Mouse (Mus musculus): ENCODE data around the gene Tor4a. TPM values are rescaled to one million over a fixed set of nuclear protein-coding genes. Genes with fewer than 3 reads are reported as not detected.

The Tor4a gene
- polyA plus RNA-seq, 1 experiment from 2014 or later = 23.0 TPM

DNA sequence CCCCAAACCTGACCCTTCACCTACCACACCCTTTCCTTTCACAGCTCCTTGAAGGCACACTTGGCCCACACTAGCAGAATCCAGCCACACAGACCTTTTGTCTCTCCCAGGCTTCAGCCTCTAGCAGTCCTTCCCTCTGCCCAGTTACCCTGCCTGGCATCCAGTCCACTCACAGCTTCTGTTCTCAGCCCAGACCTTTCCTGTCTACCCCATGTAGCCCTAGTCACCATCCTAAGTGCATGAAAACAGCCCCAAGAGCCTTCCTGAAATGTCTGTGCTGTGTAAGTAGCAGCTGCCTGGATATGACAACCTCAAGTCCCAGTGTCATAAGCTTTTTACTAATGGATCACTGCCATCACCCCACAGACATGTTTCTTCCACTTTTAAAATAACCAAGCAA is 1.3 kb upstream of the Tor4a start:
- peak overlapping the region; percentile 86 for H3K27ac ChIP-seq (ENCODE audit: low read length)
- no peaks in the 10 kb centered on the region for H3K9me3 ChIP-seq (ENCODE audit: control insufficient read depth, low read length)
- H3K36me3 ChIP-seq (ENCODE audit: control insufficient read depth, insufficient read depth, low read length) = peaks cover 3% of the 10 kb centered on the region
- no peak for ATAC-seq
- H3K4me1 ChIP-seq (ENCODE audit: control insufficient read depth, insufficient read depth, low read length) = peaks cover 32% of the 10 kb centered on the region
- H3K27me3 ChIP-seq (replicated peaks; ENCODE audit: control insufficient read depth, insufficient read depth, low read length) = no peaks in the 10 kb centered on the region
- no peak overlapping the region for H3K4me3 ChIP-seq (ENCODE audit: low read length)
- H3K4me2 ChIP-seq (ENCODE audit: low read depth, low read length) = no peak overlapping the region
- H3K9ac ChIP-seq (ENCODE audit: low read depth, low read length) = peak overlapping the region; percentile 26

DNA sequence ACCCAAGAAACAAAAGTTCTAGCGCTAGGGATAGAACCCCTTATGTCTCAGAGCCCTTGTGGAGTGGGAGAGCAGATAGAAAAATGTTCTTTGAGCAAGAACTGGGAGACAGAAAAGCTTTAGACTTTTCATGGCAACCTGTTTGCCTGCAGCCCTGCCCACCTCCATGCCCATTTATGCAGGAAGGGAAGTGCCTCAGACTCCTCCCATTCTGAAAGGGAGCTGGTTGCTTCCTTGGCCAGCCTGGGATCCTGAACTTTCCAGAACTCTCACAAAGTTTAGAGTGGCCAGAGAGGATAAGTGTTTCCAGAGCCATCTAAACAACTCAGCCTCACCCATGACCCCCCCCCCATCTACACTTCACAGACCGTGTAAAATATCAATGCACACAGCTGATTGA is 505 bp upstream of the Tor4a start:
- ATAC-seq = 0 out of 2 replicates have a peak, but pooled peaks have one; percentile 9
- no peaks in the 10 kb centered on the region for H3K9me3 ChIP-seq (ENCODE audit: control insufficient read depth, low read length)
- H3K27ac ChIP-seq (ENCODE audit: low read length) = peak overlapping the region; percentile 86
- peaks cover 32% of the 10 kb centered on the region for H3K4me1 ChIP-seq (ENCODE audit: control insufficient read depth, insufficient read depth, low read length)
- 33% methylated on average over 2 of the region's 2 CpGs for WGBS
- no peaks in the 10 kb centered on the region for H3K27me3 ChIP-seq (replicated peaks; ENCODE audit: control insufficient read depth, insufficient read depth, low read length)
- peak overlapping the region; percentile 76 for H3K4me2 ChIP-seq (ENCODE audit: low read depth, low read length)
- peak overlapping the region; percentile 68 for H3K9ac ChIP-seq (ENCODE audit: low read depth, low read length)
- H3K36me3 ChIP-seq (ENCODE audit: control insufficient read depth, insufficient read depth, low read length) = no peaks in the 10 kb centered on the region; the same call in 1 of the 2 replicates
- H3K4me3 ChIP-seq (ENCODE audit: low read length) = peak overlapping the region; percentile 54; the same call in 1 of the 2 replicates

DNA sequence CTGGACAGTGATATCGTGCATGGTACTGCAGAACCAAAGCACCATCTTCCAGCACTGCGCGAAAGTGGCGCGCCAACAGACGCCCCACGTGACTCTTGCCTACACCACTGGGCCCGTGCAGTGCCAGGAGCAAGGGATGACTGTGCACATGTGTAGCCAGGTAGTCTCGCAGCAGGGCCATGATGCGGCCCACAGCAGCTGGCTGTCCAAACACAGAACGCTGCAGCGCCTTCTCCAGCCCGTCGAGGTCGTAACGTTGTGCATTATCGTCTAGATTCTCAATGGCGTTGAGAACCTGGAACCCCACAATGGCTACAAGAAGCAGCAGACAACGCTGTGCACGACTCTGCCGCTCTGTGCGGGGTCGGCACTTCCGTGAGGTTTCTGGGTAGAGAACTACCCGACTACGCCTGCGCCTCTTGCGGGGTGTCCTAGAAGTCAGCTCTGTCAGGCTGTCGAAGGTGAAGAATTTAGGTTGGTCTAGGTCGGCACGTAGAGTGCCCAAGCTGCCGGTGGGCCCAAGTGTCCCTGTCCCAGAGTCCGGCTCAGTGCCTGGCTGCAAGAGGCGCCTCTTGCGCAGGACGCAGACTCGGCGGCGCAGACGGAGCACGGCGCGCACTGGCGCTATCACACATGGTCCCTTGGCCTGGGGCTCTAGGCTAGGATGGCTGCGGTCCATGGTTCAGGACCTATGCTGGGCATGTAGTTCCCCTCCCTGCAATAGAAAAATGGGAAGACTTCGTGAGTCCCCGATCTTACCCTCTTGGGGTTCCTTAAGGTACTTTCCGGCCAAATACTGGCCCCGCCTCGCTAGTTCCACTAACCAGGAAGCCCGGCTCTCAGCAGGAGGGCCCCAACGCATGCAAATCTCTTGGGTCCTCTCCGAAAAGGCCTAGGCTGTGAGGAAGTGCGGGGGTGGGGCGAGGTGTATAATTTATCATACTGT is 1.2 kb downstream of the Tor4a start:
- peak overlapping the region; percentile 86 for H3K27ac ChIP-seq (ENCODE audit: low read length)
- peaks cover 32% of the 10 kb centered on the region for H3K4me1 ChIP-seq (ENCODE audit: control insufficient read depth, insufficient read depth, low read length)
- H3K27me3 ChIP-seq (replicated peaks; ENCODE audit: control insufficient read depth, insufficient read depth, low read length) = no peaks in the 10 kb centered on the region
- H3K36me3 ChIP-seq (ENCODE audit: control insufficient read depth, insufficient read depth, low read length) = no peaks in the 10 kb centered on the region; the same call in 1 of the 2 replicates
- H3K9me3 ChIP-seq (ENCODE audit: control insufficient read depth, low read length) = no peaks in the 10 kb centered on the region
- H3K4me2 ChIP-seq (ENCODE audit: low read depth, low read length) = peak overlapping the region; percentile 76
- H3K9ac ChIP-seq (ENCODE audit: low read depth, low read length) = peak overlapping the region; percentile 68
- peak overlapping the region; percentile 54 for H3K4me3 ChIP-seq (ENCODE audit: low read length)
- peak; percentile 64 for ATAC-seq
- WGBS = 15% methylated on average over 55 of the region's 55 CpGs

DNA sequence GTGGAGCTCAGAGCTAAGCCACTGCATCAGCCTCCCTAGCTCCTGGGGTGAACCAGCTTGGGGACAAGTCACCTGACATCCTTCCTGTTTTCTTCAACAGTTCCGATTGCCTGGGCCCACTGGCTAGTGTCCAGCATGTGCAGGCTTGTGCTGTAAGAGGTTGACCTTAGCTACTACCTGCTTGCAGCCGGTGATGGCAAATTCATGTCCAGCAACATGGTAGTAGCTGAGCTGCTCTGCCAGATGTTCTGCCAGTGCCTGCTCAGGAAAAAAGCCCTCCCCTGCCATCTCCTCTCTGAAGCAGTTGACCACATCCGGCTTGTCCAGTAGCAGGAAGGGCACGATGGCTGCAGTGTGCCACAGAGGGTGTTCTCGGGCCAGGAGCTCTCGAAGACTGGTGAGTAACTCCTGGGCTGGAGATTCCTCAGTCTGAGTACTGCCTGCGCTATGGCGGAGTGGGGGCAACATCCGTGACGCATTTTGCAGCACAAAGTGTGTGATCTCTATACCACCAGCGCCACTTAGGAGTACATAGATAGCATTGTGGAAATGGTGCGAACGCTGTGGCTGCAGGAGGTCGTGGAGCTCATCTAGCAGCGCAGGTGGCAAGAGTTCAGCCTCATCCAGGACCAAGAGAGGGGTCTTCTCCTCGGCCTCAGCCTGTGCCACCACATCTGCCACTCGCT is 2.1 kb downstream of the Tor4a start:
- Histone ChIP-seq H3K27ac (ENCODE audit: low read length) (peak overlapping the region; percentile 86), H3K4me3 (ENCODE audit: low read length) (peak overlapping the region; percentile 54), H3K27me3 (replicated peaks; ENCODE audit: control insufficient read depth, insufficient read depth, low read length) (no peaks in the 10 kb centered on the region), H3K4me1 (ENCODE audit: control insufficient read depth, insufficient read depth, low read length) (peaks cover 32% of the 10 kb centered on the region), H3K9me3 (ENCODE audit: control insufficient read depth, low read length) (no peaks in the 10 kb centered on the region), H3K4me2 (ENCODE audit: low read depth, low read length) (peak overlapping the region; percentile 76), H3K36me3 (ENCODE audit: control insufficient read depth, insufficient read depth, low read length) (no peaks in the 10 kb centered on the region; the same call in 1 of the 2 replicates), H3K9ac (ENCODE audit: low read depth, low read length) (peak overlapping the region; percentile 68)
- WGBS = 80% methylated on average over 17 of the region's 17 CpGs
- no peak for ATAC-seq

DNA sequence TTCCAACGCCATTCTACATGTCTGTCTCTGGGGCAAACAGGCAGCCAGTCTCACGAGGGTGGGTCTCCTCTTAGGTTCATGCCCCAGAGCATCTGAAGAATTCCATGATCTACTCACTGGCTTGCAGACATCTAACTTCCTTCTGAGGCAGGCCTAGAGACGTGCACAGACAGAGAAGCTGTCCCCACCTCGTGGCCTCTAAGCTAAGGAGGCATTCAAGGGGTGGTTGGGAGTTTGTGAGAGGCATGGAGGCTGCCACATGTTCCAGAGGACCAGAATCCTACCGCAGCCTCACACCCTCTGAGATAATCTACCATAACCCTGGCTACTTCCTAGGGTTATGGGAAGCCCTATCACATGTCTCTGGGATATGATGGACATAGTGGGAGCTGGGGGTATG is 2.7 kb downstream of the Tor4a start:
- Histone ChIP-seq H3K9ac (ENCODE audit: low read depth, low read length) (peak overlapping the region; percentile 68), H3K4me1 (ENCODE audit: control insufficient read depth, insufficient read depth, low read length) (peaks cover 31% of the 10 kb centered on the region), H3K36me3 (ENCODE audit: control insufficient read depth, insufficient read depth, low read length) (no peaks in the 10 kb centered on the region), H3K4me3 (ENCODE audit: low read length) (peak overlapping the region; percentile 54), H3K27me3 (replicated peaks; ENCODE audit: control insufficient read depth, insufficient read depth, low read length) (no peaks in the 10 kb centered on the region), H3K27ac (ENCODE audit: low read length) (peak overlapping the region; percentile 84; the same call in 1 of the 2 replicates), H3K4me2 (ENCODE audit: low read depth, low read length) (peak overlapping the region; percentile 76), H3K9me3 (ENCODE audit: control insufficient read depth, low read length) (no peaks in the 10 kb centered on the region)
- ATAC-seq = no peak
- 77% methylated on average over 5 of the region's 5 CpGs for WGBS

DNA sequence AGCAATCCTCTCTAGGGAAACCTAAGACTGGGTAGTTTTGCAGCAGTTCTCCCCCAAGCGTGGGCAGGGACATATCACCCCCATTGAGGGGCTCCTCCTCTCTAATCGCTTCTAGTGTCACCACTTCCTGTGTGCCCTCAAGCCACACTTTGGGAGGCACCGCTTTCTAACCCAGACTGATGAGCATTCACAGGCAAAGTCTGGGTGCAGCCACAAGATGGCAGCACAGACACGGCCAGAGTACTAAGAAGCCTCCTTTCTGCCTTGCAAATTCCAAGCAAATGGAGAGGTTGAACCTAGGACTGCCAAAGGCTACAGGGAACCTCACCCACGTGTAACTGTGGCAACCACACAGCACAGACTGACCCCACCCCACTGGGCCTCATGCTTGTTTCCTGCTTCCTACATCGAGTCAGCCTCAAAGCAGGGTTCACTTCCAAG is 3.3 kb downstream of the Tor4a start:
- peak; percentile 75 for ATAC-seq
- Histone ChIP-seq H3K27me3 (replicated peaks; ENCODE audit: control insufficient read depth, insufficient read depth, low read length) (no peaks in the 10 kb centered on the region), H3K4me2 (ENCODE audit: low read depth, low read length) (peak overlapping the region; percentile 76), H3K4me1 (ENCODE audit: control insufficient read depth, insufficient read depth, low read length) (peaks cover 28% of the 10 kb centered on the region), H3K9ac (ENCODE audit: low read depth, low read length) (peak overlapping the region; percentile 68; the same call in 1 of the 2 replicates), H3K9me3 (ENCODE audit: control insufficient read depth, low read length) (no peaks in the 10 kb centered on the region), H3K4me3 (ENCODE audit: low read length) (peak overlapping the region; percentile 29), H3K36me3 (ENCODE audit: control insufficient read depth, insufficient read depth, low read length) (no peaks in the 10 kb centered on the region), H3K27ac (ENCODE audit: low read length) (peak overlapping the region; percentile 84)
- WGBS = 2% methylated on average over 6 of the region's 6 CpGs

DNA sequence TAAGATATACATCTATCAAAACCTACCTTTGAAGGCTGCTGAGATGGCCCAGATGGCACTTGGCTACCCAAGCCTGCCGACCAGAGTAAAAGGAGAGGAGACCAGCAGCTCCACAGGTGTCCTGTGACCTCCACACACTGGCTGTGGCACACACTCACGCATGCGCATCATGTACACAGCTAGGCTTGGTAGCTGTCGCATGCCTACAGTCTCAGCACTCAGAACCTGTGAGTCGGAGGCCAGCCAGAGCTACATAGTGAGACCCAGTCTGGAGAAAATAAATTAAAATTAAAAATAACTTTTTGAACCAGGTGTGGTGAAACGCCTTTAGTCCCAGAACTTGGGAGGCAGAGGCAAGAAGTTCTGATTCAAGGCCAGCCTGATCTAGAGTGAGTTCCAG is 8.8 kb downstream of the Tor4a start:
- ATAC-seq = no peak
- Histone ChIP-seq H3K4me3 (ENCODE audit: low read length) (no peak overlapping the region), H3K27me3 (replicated peaks; ENCODE audit: control insufficient read depth, insufficient read depth, low read length) (0 out of 2 replicates have a peak, but pooled peaks cover 3% of the 10 kb centered on the region), H3K36me3 (ENCODE audit: control insufficient read depth, insufficient read depth, low read length) (no peaks in the 10 kb centered on the region), H3K27ac (ENCODE audit: low read length) (no peak overlapping the region), H3K9ac (ENCODE audit: low read depth, low read length) (no peak overlapping the region), H3K4me2 (ENCODE audit: low read depth, low read length) (no peak overlapping the region), H3K9me3 (ENCODE audit: control insufficient read depth, low read length) (no peaks in the 10 kb centered on the region), H3K4me1 (ENCODE audit: control insufficient read depth, insufficient read depth, low read length) (peaks cover 4% of the 10 kb centered on the region; the same call in 1 of the 2 replicates)
- 80% methylated on average over 6 of the region's 6 CpGs for WGBS

DNA sequence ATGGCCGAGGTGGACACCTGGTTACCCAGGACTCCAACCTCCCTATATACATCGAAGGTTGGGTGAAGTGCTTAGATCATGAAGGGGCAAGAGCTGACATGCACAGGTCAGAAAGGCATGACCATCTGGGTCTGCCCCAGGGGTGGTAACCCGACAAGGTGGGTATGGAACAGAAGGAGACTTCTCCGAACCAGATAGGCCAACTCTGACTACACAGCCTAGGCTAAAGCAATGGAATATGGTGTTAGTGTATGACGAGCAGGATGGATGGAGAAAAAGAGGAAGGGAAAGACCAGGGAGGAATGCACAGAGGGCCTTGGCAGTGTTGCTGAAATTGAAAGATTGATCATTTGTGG is 10.1 kb downstream of the Tor4a start:
- no peak for ATAC-seq
- H3K9ac ChIP-seq (ENCODE audit: low read depth, low read length) = no peak overlapping the region; the same call in 1 of the 2 replicates
- peaks cover 3% of the 10 kb centered on the region; the same call in 1 of the 2 replicates for H3K27me3 ChIP-seq (replicated peaks; ENCODE audit: control insufficient read depth, insufficient read depth, low read length)
- H3K36me3 ChIP-seq (ENCODE audit: control insufficient read depth, insufficient read depth, low read length) = no peaks in the 10 kb centered on the region
- H3K4me2 ChIP-seq (ENCODE audit: low read depth, low read length) = peak overlapping the region; percentile 94
- H3K4me3 ChIP-seq (ENCODE audit: low read length) = peak overlapping the region; percentile 54
- no peak overlapping the region for H3K27ac ChIP-seq (ENCODE audit: low read length)
- H3K4me1 ChIP-seq (ENCODE audit: control insufficient read depth, insufficient read depth, low read length) = peaks cover 4% of the 10 kb centered on the region; the same call in 1 of the 2 replicates
- 40% methylated on average over 5 of the region's 5 CpGs for WGBS
- no peaks in the 10 kb centered on the region for H3K9me3 ChIP-seq (ENCODE audit: control insufficient read depth, low read length)

Data from intestine, embryonic 16.5 days (tissue).